Comparison of ENCODE assay signal across 11 mouse cellular contexts in genomic region chr8:88383164-88383556, GRCm38 (mm10). TPM values are rescaled to one million over a fixed set of nuclear protein-coding genes. Genes with fewer than 3 reads are reported as not detected.
A peak's percentile ranks its signal among the peaks of the same experiment; 100 is the strongest.
DNase-seq lines count a peak whose midpoint lies in the region; ATAC-seq and TF ChIP-seq lines count a peak whose summit lies in the region.
"Had no signal": no experiment of that assay in that cellular context is flagged by ENCODE, and none has a peak within 500 bp of the region (broad histone marks: within the 10 kb centered on the region; RNA-seq: fewer than 3 reads in every experiment).

No protein-coding gene starts in this region.

- H3K9me3 ChIP-seq in limb, embryonic 12.5 days: 0 out of 2 replicates have a peak, but pooled peaks cover 7% of the 10 kb centered on the region
- H3K9me3 ChIP-seq: G1E had no signal

- H3K36me3 ChIP-seq in limb, embryonic 12.5 days: no peaks in the 10 kb centered on the region
- H3K36me3 ChIP-seq: G1E had no signal

- H3K27ac ChIP-seq in gastrocnemius, adult 2 months: no peak overlapping the region
- H3K27ac ChIP-seq in limb, embryonic 12.5 days: peak overlapping the region; percentile 80; the same call in 1 of the 2 replicates

- intact Hi-C loops in gastrocnemius, adult 2 months (cut with DNase I): no loop called here

- ATAC-seq in limb, embryonic 12.5 days (ENCODE audit: insufficient number of reproducible peaks, insufficient read depth, low FRiP score, low TSS enrichment, low read depth): no peak

- peaks cover 13% of the 10 kb centered on the region; the same call in 1 of the 2 replicates for H3K4me1 ChIP-seq in limb, embryonic 12.5 days (replicated peaks)

- H3K4me3 ChIP-seq in gastrocnemius, adult 2 months: no peak overlapping the region
- H3K4me3 ChIP-seq in limb, embryonic 12.5 days (replicated peaks): no peak overlapping the region

- no peak overlapping the region for H3K9ac ChIP-seq in limb, embryonic 12.5 days (replicated peaks)

- TF ChIP-seq CTCF in gastrocnemius, adult 2 months (IDR thresholded peaks at IDR 0.05): peak; percentile 19; the same call in 1 of the 2 replicates

- H3K27me3 ChIP-seq in limb, embryonic 12.5 days: peaks cover 11% of the 10 kb centered on the region; the same call in 1 of the 2 replicates

- 90% methylated on average over 2 of the region's 2 CpGs for WGBS in limb, embryonic 12.5 days

- H3K4me2 ChIP-seq in limb, embryonic 12.5 days: no peak overlapping the region
- H3K4me2 ChIP-seq: heart, embryonic 11.5 days had no signal

- no peak for DNase-seq in gastrocnemius, adult 2 months
- no peak for DNase-seq in gastrocnemius, postnatal 25 days
- peak; percentile 34 for DNase-seq in 416B (ENCODE audit: low read depth)
- DNase-seq in c-Kit-positive CD71-negative TER-119-negative erythroid progenitor cells, embryonic 14.5 days (ENCODE audit: low read depth): peak; percentile 19
- no peak for DNase-seq in MN1 (ENCODE audit: low spot score)
- no peak for DNase-seq in urinary bladder, postnatal 36 days (ENCODE audit: low spot score in 2 of 2)
- DNase-seq in kidney, adult 18-20 months: no peak
- DNase-seq: adrenal gland, postnatal 25 days had no signal

RNA-seq across cellular contexts. Expression of gene Brd7, which starts 21.2 kb away (rescaled TPM):
- total RNA-seq in gastrocnemius, adult 2 months (2021): 10 to 100 TPM; 74.5 to 85.4 TPM
- 10 to 100 TPM; 63.3 to 72.9 TPM for total RNA-seq in gastrocnemius, postnatal 25 days (2021)
- polyA plus RNA-seq in limb, embryonic 12.5 days (2016; fragmentation: Nextera tagmentation; extraction: Ambion mirVana): 96.8 and 108 TPM in 2 replicates

Comparison
In these comparisons a context has a peak if more than half of its experiments do, and no peak if none do; other contexts are left out.
1. DNase-seq: peak in 416B (single experiment) and c-Kit-positive CD71-negative TER-119-negative erythroid progenitor cells, embryonic 14.5 days (single experiment); none in gastrocnemius, adult 2 months (single experiment), gastrocnemius, postnatal 25 days (single experiment), MN1 (single experiment), urinary bladder, postnatal 36 days (0 of 2) and kidney, adult 18-20 months (single experiment).